Mouse (Mus musculus): ENCODE data around the gene Gm12830.

Gene Gm12830

DNA sequence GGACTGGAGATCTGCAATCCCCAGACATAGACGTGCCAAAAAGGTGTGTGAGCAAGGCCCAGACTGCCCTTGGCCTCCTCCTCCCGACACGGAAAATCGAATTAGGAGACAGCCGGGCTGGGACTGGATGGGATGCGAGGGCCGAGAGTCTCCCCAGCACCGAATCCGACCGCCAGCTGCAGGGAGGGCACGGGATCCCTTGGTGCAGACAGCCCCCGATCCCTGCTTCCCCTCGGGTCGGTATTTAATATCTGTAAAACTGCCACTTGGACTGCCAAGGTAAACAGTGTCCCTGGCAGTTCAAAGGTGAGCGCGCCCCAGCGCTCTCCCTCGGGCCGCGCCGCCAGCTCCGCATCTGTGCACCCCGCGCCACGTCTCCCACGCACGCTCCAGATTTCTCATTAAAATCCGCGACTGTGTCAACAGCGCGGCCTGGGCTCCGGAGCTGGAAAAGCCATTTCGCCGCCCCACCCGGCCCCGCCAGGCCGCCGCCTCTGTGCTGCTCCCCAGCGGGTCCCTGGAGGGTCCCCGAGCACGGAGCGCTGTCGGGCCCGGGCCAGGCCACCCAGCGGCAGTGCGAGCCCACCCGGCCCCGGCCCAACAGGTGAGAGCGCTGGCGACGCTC, 21.7 kb downstream of the Gm12830 start:
- DNase-seq (ENCODE audit: extremely low read depth, insufficient read length, low spot score) = no peak

GRCm38 (mm10) chr4:114844600-114844999, 23.1 kb downstream of the Gm12830 start:
- DNase-seq (ENCODE audit: extremely low read depth, insufficient read length, low spot score) = no peak

GRCm38 (mm10) chr4:114845622-114846021, 24.1 kb downstream of the Gm12830 start:
- no peak for DNase-seq (ENCODE audit: extremely low read depth, insufficient read length, low spot score)

DNA sequence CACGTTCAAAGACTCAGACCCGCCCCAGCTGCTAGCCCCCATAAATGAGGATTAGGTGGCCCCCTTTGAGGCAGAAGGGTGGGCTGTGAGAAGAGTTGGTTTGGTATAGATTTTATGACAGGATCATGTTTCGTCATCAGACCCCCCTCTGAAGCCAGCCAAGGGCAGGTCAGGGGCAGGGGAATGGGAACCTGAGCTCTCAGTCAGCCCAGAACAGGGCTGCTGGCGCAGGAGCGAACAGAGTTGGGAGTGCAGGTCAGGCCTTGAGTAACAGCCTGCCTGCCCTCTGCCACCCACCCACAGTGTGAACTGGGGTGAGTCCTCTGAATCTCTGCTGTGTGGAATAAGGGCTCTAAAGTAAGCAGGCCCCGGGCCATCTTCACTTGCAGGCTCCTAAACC, 25.2 kb downstream of the Gm12830 start:
- no peak for DNase-seq (ENCODE audit: extremely low read depth, insufficient read length, low spot score)

GRCm38 (mm10) chr4:114853968-114854367, 32.4 kb downstream of the Gm12830 start:
- DNase-seq (ENCODE audit: extremely low read depth, insufficient read length, low spot score) = no peak

GRCm38 (mm10) chr4:114858426-114858825, 36.9 kb downstream of the Gm12830 start:
- DNase-seq (ENCODE audit: extremely low read depth, insufficient read length, low spot score) = no peak

DNA sequence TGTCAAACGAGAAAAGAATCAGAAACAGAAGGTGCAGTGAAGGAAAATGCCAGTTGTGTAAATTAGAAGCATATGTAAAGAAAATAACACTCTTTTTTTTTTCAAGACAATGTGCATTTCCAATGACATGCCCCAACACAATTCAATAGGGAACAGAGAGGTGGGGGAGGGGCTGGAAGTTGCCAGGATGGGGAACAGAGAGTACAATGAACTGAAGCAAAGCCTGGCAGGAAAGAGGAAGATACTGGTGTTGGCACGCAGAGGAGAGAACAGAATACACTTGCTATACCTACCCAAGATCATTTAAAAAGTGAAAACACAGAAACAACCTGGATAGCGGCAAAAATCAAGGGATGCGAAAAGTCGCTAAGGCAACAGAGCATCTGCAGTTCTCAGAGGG, 41.6 kb downstream of the Gm12830 start:
- no peak for DNase-seq (ENCODE audit: extremely low read depth, insufficient read length, low spot score)

DNA sequence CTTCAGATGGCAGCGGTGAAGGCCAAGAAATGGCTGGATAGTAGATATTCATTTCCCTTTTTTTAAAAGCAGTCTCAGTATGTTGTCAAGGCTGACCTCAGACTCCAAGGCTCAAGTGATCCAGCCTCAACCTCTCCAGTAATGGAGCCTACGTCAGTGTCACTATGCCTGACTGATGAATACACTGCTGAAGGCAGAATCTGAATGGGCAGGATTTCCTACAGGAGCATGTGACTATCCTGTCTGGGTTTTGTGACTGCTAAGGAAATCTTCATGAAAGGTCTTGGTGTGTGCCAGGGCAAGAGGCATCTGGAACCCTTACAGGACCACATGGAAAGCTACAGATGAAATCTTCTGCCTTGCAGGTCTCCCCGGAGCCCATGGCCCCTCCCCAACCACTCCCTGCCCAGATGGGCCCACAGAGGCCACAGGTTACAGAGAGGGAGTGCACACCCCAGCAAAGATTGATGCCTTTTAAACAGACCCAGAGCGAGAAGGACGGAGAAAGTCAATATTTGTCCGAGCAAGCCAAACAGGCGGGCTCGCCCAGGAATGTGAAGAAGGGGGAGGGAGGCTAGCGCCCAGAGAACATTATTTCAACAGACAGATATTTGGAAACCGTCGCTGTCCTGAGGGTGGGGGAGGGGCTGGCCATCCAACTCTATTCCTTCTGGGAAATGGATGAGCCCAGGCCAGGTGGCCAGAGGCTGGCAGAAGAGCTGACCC, 48.4 kb downstream of the Gm12830 start:
- DNase-seq (ENCODE audit: extremely low read depth, insufficient read length, low spot score) = no peak

DNA sequence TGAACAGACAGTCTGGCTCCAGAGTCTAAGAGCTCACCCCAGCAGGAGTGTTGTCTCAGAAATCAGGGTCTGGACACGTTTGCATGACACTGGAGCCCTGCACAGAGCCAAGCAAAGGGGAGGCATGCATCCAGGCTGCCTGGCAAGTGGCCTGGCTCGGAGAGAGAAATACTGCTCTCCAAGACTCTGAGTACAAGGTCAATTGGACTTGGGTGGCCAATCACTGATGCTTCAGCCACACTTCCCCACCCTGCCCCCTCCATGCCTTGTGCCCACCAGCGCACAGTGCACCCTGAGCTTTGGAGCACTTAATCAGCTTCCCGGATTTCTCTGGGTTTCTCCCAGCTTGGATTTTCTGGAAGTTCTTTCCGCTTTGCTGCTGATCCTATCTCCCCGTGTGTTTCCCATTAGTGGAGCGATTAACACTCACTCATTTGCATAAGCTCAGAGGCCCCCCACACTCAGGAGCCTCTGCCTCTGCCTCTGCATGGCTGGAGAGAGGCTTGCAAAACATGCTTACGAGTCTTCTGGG, 55.0 kb downstream of the Gm12830 start:
- DNase-seq (ENCODE audit: extremely low read depth, insufficient read length, low spot score) = no peak

DNA sequence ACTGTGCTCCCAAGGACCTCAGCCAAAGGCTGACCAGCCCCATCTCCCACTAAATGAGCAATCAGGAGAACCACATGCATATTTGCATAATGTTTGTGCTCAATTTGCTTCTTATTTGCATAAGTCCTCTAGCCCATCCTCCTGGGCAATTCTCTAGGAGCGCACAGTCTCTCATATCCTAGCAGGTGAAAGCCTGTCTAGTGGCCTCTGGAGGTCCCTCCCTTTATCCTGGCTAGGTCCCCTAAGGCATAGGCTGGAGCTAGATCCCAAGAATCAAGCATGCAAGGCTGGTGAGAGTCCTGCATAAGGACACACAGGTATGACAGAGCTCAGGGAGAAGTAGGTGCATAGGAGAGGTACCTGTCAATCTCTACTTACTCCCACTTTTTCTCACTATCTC, 60.7 kb downstream of the Gm12830 start:
- no peak for DNase-seq (ENCODE audit: extremely low read depth, insufficient read length, low spot score)

DNA sequence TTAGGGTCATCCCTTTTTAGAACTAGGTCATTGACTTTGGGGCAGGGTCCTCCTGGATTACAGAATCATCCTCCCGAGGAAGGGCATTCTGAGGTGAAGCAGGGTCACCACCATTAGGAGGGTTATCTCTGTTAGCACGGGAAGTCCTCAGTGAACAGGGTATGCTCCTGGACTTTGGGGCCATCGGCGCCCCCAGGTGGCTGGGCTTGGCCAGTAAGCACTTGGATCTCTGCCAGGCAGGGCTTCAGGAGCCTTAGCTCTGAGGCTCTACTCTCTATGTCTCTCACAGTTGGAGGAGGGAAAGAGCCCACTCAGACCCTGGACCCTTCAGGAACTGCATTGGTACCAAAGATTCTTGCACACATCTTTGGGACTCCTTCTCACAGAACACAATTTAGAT, 76.3 kb downstream of the Gm12830 start:
- DNase-seq (ENCODE audit: extremely low read depth, insufficient read length, low spot score) = no peak

DNA sequence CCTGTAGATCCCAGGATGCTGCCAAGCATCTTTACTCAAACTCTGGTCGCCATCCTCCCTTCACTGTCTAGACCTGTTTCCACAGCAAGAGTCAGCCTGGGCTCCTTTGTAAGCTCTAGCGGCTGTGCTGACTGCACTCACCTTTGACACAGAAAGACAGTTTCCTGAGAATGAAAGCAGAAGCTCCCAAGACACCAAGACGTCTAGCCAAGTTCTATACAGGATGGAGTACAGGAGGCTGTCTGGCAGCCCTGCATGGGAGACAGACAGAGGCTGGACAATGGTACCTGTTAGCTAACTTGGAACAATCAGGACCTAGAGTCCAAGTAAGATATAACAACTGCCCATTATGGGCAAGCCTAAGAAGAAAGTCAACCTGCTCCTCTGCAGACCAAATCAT, 78.4 kb downstream of the Gm12830 start:
- no peak for DNase-seq (ENCODE audit: extremely low read depth, insufficient read length, low spot score)

GRCm38 (mm10) chr4:114900866-114901642, 79.5 kb downstream of the Gm12830 start:
- DNase-seq (ENCODE audit: extremely low read depth, insufficient read length, low spot score) = no peak

GRCm38 (mm10) chr4:114901643-114902351, 80.3 kb downstream of the Gm12830 start:
- no peak for DNase-seq (ENCODE audit: extremely low read depth, insufficient read length, low spot score)

DNA sequence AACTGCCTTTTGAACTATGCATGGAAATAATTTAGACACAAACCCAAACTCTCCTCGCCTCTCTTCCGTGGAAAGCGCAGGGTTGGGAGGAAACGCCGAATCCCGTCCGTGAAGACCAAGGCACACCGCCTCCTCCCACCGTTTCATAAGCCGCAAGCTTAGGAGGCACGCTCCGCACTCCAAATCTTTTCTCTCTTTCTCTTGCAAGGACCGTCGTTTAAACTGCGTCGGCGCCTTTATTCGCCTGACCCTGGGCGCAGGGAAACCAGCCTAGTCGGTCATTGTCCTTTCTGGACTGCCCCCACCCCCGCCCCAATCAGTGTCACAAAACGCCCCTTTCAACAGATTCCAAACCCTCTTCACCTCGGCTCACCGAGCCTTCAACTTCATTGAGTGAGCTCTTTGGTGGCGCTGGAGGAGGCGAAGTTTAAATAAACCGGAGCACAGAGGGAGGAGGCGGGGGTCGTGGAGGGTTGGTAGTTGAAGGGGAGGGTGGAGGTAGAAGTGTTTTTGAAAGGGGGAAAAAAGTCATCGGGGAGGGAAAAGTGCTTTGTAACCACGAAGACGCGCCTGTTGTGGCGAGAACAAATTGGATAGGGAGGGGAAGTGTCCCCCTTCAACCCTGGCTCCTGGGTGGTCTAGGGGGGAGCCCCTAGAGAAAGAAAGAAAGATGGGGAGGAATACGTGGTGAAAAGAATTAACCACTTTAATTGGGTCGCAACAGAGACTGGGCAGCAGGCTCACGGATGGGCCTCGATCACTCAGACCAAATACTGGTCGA, 81.3 kb downstream of the Gm12830 start:
- DNase-seq (ENCODE audit: extremely low read depth, insufficient read length, low spot score) = no peak

- DNase-seq (ENCODE audit: extremely low read depth, insufficient read length, low spot score) = no peak
Observed at GRCm38 (mm10) chr4:114903422-114903782, 81.9 kb downstream of the Gm12830 start.

- DNase-seq (ENCODE audit: extremely low read depth, insufficient read length, low spot score) = no peak
Observed at GRCm38 (mm10) chr4:114905501-114905900, 84.0 kb downstream of the Gm12830 start.
